Mouse (Mus musculus) c-Kit-positive CD71-negative TER-119-negative erythroid progenitor cells, embryonic 14.5 days (primary cell): Measurements from ENCODE around the gene Scel.

Source experiments
- DNase-seq: peaks from one replicate; pipeline ENCODE4 v3.0.0-alpha.2; 2013; ENCODE audit warnings: low read depth

Scel gene

GRCm38 (mm10) chr14:103651106-103651505 lies 138.0 kb downstream of the Scel start:
- no peak for DNase-seq

GRCm38 (mm10) chr14:103651562-103651961 lies 138.4 kb downstream of the Scel start:
- no peak for DNase-seq

DNA sequence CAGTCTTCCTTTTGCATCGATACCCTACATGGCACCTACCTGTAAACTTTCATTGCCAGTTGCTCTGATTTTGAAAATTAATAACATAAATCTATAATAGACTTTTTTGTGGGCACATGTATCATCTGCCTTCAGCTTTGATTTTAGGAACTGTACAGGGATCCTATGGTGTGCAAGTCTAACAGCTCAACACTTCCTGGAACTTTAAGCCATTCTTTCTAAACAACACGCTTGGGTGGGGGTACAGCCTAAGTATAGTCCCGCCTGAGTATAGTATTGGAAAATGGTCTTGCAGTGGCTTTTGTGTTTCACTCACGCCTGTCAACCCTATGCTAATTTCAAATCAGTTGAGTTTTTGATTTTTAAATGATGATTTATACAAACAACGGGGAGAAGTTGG lies 139.4 kb downstream of the Scel start:
- DNase-seq, result no peak

GRCm38 (mm10) chr14:103653800-103654199 lies 140.7 kb downstream of the Scel start:
- no peak for DNase-seq

GRCm38 (mm10) chr14:103655448-103655847 lies 142.3 kb downstream of the Scel start:
- no peak for DNase-seq

- DNase-seq, result no peak
These were observed 144.7 kb downstream of the Scel start for GRCm38 (mm10) chr14:103657876-103658275.
